ENCODE assay signal across 9 mouse cellular contexts in genomic region chr11:101813259-101813658, GRCm38 (mm10). TPM values are rescaled to one million over a fixed set of nuclear protein-coding genes. Genes with fewer than 3 reads are reported as not detected.
DNase-seq lines count a peak whose midpoint lies in the region; ATAC-seq lines count a peak whose summit lies in the region.
"Had no signal": no experiment of that assay in that cellular context is flagged by ENCODE, and none has a peak within 500 bp of the region (broad histone marks: within the 10 kb centered on the region; RNA-seq: fewer than 3 reads in every experiment).

No protein-coding gene starts in this region.

- ATAC-seq in hindbrain, embryonic 11.5 days (ENCODE audit: low FRiP score): no peak
- ATAC-seq in hindbrain, embryonic 12.5 days (ENCODE audit: low FRiP score): no peak
- no peak for ATAC-seq in limb, embryonic 12.5 days (ENCODE audit: insufficient number of reproducible peaks, insufficient read depth, low FRiP score, low TSS enrichment, low read depth)
- ATAC-seq in neutrophil, adult 5-6 weeks (ENCODE audit: extremely low read depth, insufficient number of reproducible peaks, low FRiP score, poor library complexity, severe bottlenecking): peak; percentile 61

- no peaks in the 10 kb centered on the region for H3K36me3 ChIP-seq in hindbrain, embryonic 11.5 days (ENCODE audit: control insufficient read depth, insufficient read depth, low read length)
- no peaks in the 10 kb centered on the region for H3K36me3 ChIP-seq in hindbrain, embryonic 12.5 days
- H3K36me3 ChIP-seq in limb, embryonic 12.5 days: no peaks in the 10 kb centered on the region
- H3K36me3 ChIP-seq: embryonic facial prominence, embryonic 12.5 days had no signal

- H3K27me3 ChIP-seq in hindbrain, embryonic 11.5 days (ENCODE audit: control insufficient read depth, insufficient read depth, low read length): peaks cover 2% of the 10 kb centered on the region; the same call in 1 of the 2 replicates
- peaks cover 16% of the 10 kb centered on the region for H3K27me3 ChIP-seq in hindbrain, embryonic 12.5 days
- peaks cover 38% of the 10 kb centered on the region for H3K27me3 ChIP-seq in limb, embryonic 12.5 days

- no peaks in the 10 kb centered on the region for H3K9me3 ChIP-seq in hindbrain, embryonic 11.5 days (ENCODE audit: control insufficient read depth, low read length)
- H3K9me3 ChIP-seq in hindbrain, embryonic 12.5 days (replicated peaks): no peaks in the 10 kb centered on the region
- peaks cover 3% of the 10 kb centered on the region; the same call in 1 of the 2 replicates for H3K9me3 ChIP-seq in limb, embryonic 12.5 days
- H3K9me3 ChIP-seq: embryonic facial prominence, embryonic 12.5 days had no signal

- no peak overlapping the region for H3K27ac ChIP-seq in hindbrain, embryonic 11.5 days (ENCODE audit: low read depth, low read length)
- no peak overlapping the region for H3K27ac ChIP-seq in hindbrain, embryonic 12.5 days
- 0 out of 2 replicates have a peak overlapping the region, but pooled peaks have one; percentile 18 for H3K27ac ChIP-seq in limb, embryonic 12.5 days

- no peak overlapping the region for H3K4me3 ChIP-seq in hindbrain, embryonic 11.5 days (ENCODE audit: low read depth, low read length)
- H3K4me3 ChIP-seq in hindbrain, embryonic 12.5 days: no peak overlapping the region
- H3K4me3 ChIP-seq in limb, embryonic 12.5 days (replicated peaks): no peak overlapping the region
- H3K4me3 ChIP-seq: embryonic facial prominence, embryonic 12.5 days had no signal

- peaks cover 5% of the 10 kb centered on the region for H3K4me1 ChIP-seq in hindbrain, embryonic 11.5 days (replicated peaks; ENCODE audit: control insufficient read depth, insufficient read depth, low read length)
- H3K4me1 ChIP-seq in hindbrain, embryonic 12.5 days: peaks cover 21% of the 10 kb centered on the region
- H3K4me1 ChIP-seq in limb, embryonic 12.5 days (replicated peaks): peaks cover 41% of the 10 kb centered on the region

- H3K9ac ChIP-seq in hindbrain, embryonic 11.5 days (ENCODE audit: low read depth, low read length): no peak overlapping the region
- no peak overlapping the region for H3K9ac ChIP-seq in hindbrain, embryonic 12.5 days
- no peak overlapping the region for H3K9ac ChIP-seq in limb, embryonic 12.5 days (replicated peaks)
- H3K9ac ChIP-seq: embryonic facial prominence, embryonic 12.5 days had no signal

- DNase-seq in hindbrain, embryonic 11.5 days (ENCODE audit: low spot score): peak; percentile 87
- peak; percentile 52 for DNase-seq in c-Kit-positive CD71-negative TER-119-negative erythroid progenitor cells, embryonic 14.5 days (ENCODE audit: low read depth)
- peak; percentile 47 to 80 for DNase-seq in frontal cortex, postnatal 10 days (ENCODE audit: low spot score in 2 of 2)
- peak; percentile 58 to 79 for DNase-seq in kidney, adult 8-10 months
- peak; percentile 20 to 34 for DNase-seq in thymus, adult 18-20 months

- 3% methylated on average over 7 of the region's 7 CpGs for WGBS in hindbrain, embryonic 11.5 days
- 2% methylated on average over 7 of the region's 7 CpGs for WGBS in hindbrain, embryonic 12.5 days
- WGBS in limb, embryonic 12.5 days: 1% methylated on average over 7 of the region's 7 CpGs

- no peak overlapping the region for H3K4me2 ChIP-seq in hindbrain, embryonic 11.5 days (replicated peaks; ENCODE audit: low read depth, low read length)
- H3K4me2 ChIP-seq in hindbrain, embryonic 12.5 days (replicated peaks): no peak overlapping the region
- H3K4me2 ChIP-seq in limb, embryonic 12.5 days: no peak overlapping the region

RNA-seq across cellular contexts. Expression of gene Etv4, which starts 28.1 kb away (rescaled TPM):
- 4.6 and 5.7 TPM in 2 replicates for polyA plus RNA-seq in hindbrain, embryonic 11.5 days (2014; fragmentation: Nextera tagmentation; extraction: Ambion mirVana)
- polyA plus RNA-seq in hindbrain, embryonic 12.5 days (2016; fragmentation: Nextera tagmentation; extraction: Ambion mirVana): 8.2 and 8.4 TPM in 2 replicates
- 22.9 and 26.2 TPM in 2 replicates for polyA plus RNA-seq in limb, embryonic 12.5 days (2016; fragmentation: Nextera tagmentation; extraction: Ambion mirVana)
- not detected in 2 replicates for total RNA-seq in neutrophil, adult 5-6 weeks (2017)

Comparison
In these comparisons a context has a peak if more than half of its experiments do, and no peak if none do; other contexts are left out.
1. DNase-seq: peak in every context shown above with its lines; median percentile 87 in hindbrain, embryonic 11.5 days; 68 in kidney, adult 8-10 months; 64 in frontal cortex, postnatal 10 days; 52 in c-Kit-positive CD71-negative TER-119-negative erythroid progenitor cells, embryonic 14.5 days; 27 in thymus, adult 18-20 months.